Mouse (Mus musculus): ENCODE data around the gene Vcl. TPM values are rescaled to one million over a fixed set of nuclear protein-coding genes. Genes with fewer than 3 reads are reported as not detected.

The Vcl gene
- polyA plus RNA-seq, 1 experiment from 2014 or later: 78.8 TPM

GRCm38 (mm10) chr14:21017871-21018270 lies 88.7 kb downstream of the Vcl start:
- Histone ChIP-seq H3K9me3 (replicated peaks; ENCODE audit: control insufficient read depth, low read length) (0 out of 2 replicates have a peak, but pooled peaks cover 2% of the 10 kb centered on the region), H3K4me1 (ENCODE audit: control insufficient read depth, insufficient read depth, low read length) (no peaks in the 10 kb centered on the region), H3K4me2 (no peak overlapping the region), H3K27me3 (ENCODE audit: control insufficient read depth, insufficient read depth, low read length) (no peaks in the 10 kb centered on the region), H3K27ac (ENCODE audit: low read depth, low read length) (no peak overlapping the region), H3K4me3 (ENCODE audit: low read depth, low read length) (no peak overlapping the region), H3K9ac (ENCODE audit: low read depth, low read length) (no peak overlapping the region), H3K36me3 (ENCODE audit: control insufficient read depth, insufficient read depth, low read length) (peaks cover 25% of the 10 kb centered on the region)
- ATAC-seq (replicated peaks; ENCODE audit: insufficient number of reproducible peaks, low FRiP score, low TSS enrichment): no peak
- WGBS (ENCODE audit: insufficient replicate concordance): 86% methylated on average over 5 of the region's 5 CpGs

GRCm38 (mm10) chr14:21018977-21019376 lies 89.8 kb downstream of the Vcl start:
- Histone ChIP-seq H3K9me3 (replicated peaks; ENCODE audit: control insufficient read depth, low read length) (0 out of 2 replicates have a peak, but pooled peaks cover 2% of the 10 kb centered on the region), H3K27me3 (ENCODE audit: control insufficient read depth, insufficient read depth, low read length) (no peaks in the 10 kb centered on the region), H3K4me1 (ENCODE audit: control insufficient read depth, insufficient read depth, low read length) (no peaks in the 10 kb centered on the region), H3K4me2 (no peak overlapping the region), H3K4me3 (ENCODE audit: low read depth, low read length) (no peak overlapping the region), H3K27ac (ENCODE audit: low read depth, low read length) (no peak overlapping the region), H3K36me3 (ENCODE audit: control insufficient read depth, insufficient read depth, low read length) (peaks cover 31% of the 10 kb centered on the region), H3K9ac (ENCODE audit: low read depth, low read length) (no peak overlapping the region)
- no peak; the same call in 1 of the 2 replicates for ATAC-seq (replicated peaks; ENCODE audit: insufficient number of reproducible peaks, low FRiP score, low TSS enrichment)
- WGBS (ENCODE audit: insufficient replicate concordance): 62% methylated on average over 3 of the region's 3 CpGs

GRCm38 (mm10) chr14:21020435-21020834 lies 91.2 kb downstream of the Vcl start:
- H3K9ac ChIP-seq (ENCODE audit: low read depth, low read length): no peak overlapping the region
- H3K4me1 ChIP-seq (ENCODE audit: control insufficient read depth, insufficient read depth, low read length): no peaks in the 10 kb centered on the region
- H3K9me3 ChIP-seq (replicated peaks; ENCODE audit: control insufficient read depth, low read length): 0 out of 2 replicates have a peak, but pooled peaks cover 2% of the 10 kb centered on the region
- 90% methylated on average over 8 of the region's 8 CpGs for WGBS (ENCODE audit: insufficient replicate concordance)
- no peak for ATAC-seq (replicated peaks; ENCODE audit: insufficient number of reproducible peaks, low FRiP score, low TSS enrichment)
- no peak overlapping the region for H3K4me3 ChIP-seq (ENCODE audit: low read depth, low read length)
- no peak overlapping the region for H3K27ac ChIP-seq (ENCODE audit: low read depth, low read length)
- H3K27me3 ChIP-seq (ENCODE audit: control insufficient read depth, insufficient read depth, low read length): no peaks in the 10 kb centered on the region
- peaks cover 45% of the 10 kb centered on the region for H3K36me3 ChIP-seq (ENCODE audit: control insufficient read depth, insufficient read depth, low read length)
- H3K4me2 ChIP-seq: no peak overlapping the region

- H3K27ac ChIP-seq (ENCODE audit: low read depth, low read length): no peak overlapping the region
- H3K36me3 ChIP-seq (ENCODE audit: control insufficient read depth, insufficient read depth, low read length): peaks cover 41% of the 10 kb centered on the region
- H3K9me3 ChIP-seq (replicated peaks; ENCODE audit: control insufficient read depth, low read length): no peaks in the 10 kb centered on the region
Measured at GRCm38 (mm10) chr14:21027542-21027941, 98.3 kb downstream of the Vcl start.

GRCm38 (mm10) chr14:21029025-21029659 lies 99.9 kb downstream of the Vcl start:
- Histone ChIP-seq H3K36me3 (ENCODE audit: control insufficient read depth, insufficient read depth, low read length) (peaks cover 38% of the 10 kb centered on the region), H3K4me3 (ENCODE audit: low read depth, low read length) (no peak overlapping the region), H3K9me3 (replicated peaks; ENCODE audit: control insufficient read depth, low read length) (no peaks in the 10 kb centered on the region), H3K9ac (ENCODE audit: low read depth, low read length) (no peak overlapping the region), H3K27ac (ENCODE audit: low read depth, low read length) (no peak overlapping the region), H3K27me3 (ENCODE audit: control insufficient read depth, insufficient read depth, low read length) (no peaks in the 10 kb centered on the region), H3K4me2 (no peak overlapping the region), H3K4me1 (ENCODE audit: control insufficient read depth, insufficient read depth, low read length) (peaks cover 6% of the 10 kb centered on the region; the same call in 1 of the 2 replicates)
- no peak for ATAC-seq (replicated peaks; ENCODE audit: insufficient number of reproducible peaks, low FRiP score, low TSS enrichment)
- 78% methylated on average over 11 of the region's 11 CpGs for WGBS (ENCODE audit: insufficient replicate concordance)

More at GRCm38 (mm10) chr14:21027542-21027941, 98.3 kb downstream of the Vcl start:
- H3K9ac ChIP-seq (ENCODE audit: low read depth, low read length): no peak overlapping the region
- H3K4me1 ChIP-seq (ENCODE audit: control insufficient read depth, insufficient read depth, low read length): peaks cover 6% of the 10 kb centered on the region; the same call in 1 of the 2 replicates
- no peak overlapping the region for H3K4me2 ChIP-seq
- H3K27me3 ChIP-seq (ENCODE audit: control insufficient read depth, insufficient read depth, low read length): no peaks in the 10 kb centered on the region
- no peak overlapping the region for H3K4me3 ChIP-seq (ENCODE audit: low read depth, low read length)
- no peak for ATAC-seq (replicated peaks; ENCODE audit: insufficient number of reproducible peaks, low FRiP score, low TSS enrichment)

GRCm38 (mm10) chr14:21031783-21032511 lies 102.7 kb downstream of the Vcl start:
- peak; percentile 49; the same call in 1 of the 2 replicates for ATAC-seq (replicated peaks; ENCODE audit: insufficient number of reproducible peaks, low FRiP score, low TSS enrichment)
- no peak overlapping the region for H3K9ac ChIP-seq (ENCODE audit: low read depth, low read length)
- no peak overlapping the region for H3K4me2 ChIP-seq
- 77% methylated on average over 6 of the region's 6 CpGs for WGBS (ENCODE audit: insufficient replicate concordance)
- H3K36me3 ChIP-seq (ENCODE audit: control insufficient read depth, insufficient read depth, low read length): peaks cover 32% of the 10 kb centered on the region
- no peaks in the 10 kb centered on the region for H3K27me3 ChIP-seq (ENCODE audit: control insufficient read depth, insufficient read depth, low read length)
- peak overlapping the region; percentile 62 for H3K27ac ChIP-seq (ENCODE audit: low read depth, low read length)
- no peaks in the 10 kb centered on the region for H3K9me3 ChIP-seq (replicated peaks; ENCODE audit: control insufficient read depth, low read length)
- H3K4me1 ChIP-seq (ENCODE audit: control insufficient read depth, insufficient read depth, low read length): peaks cover 6% of the 10 kb centered on the region; the same call in 1 of the 2 replicates
- H3K4me3 ChIP-seq (ENCODE audit: low read depth, low read length): no peak overlapping the region

- no peak overlapping the region for H3K9ac ChIP-seq (ENCODE audit: low read depth, low read length)
- H3K4me3 ChIP-seq (ENCODE audit: low read depth, low read length): no peak overlapping the region
- H3K4me2 ChIP-seq: no peak overlapping the region
- no peak for ATAC-seq (replicated peaks; ENCODE audit: insufficient number of reproducible peaks, low FRiP score, low TSS enrichment)
- peaks cover 29% of the 10 kb centered on the region for H3K36me3 ChIP-seq (ENCODE audit: control insufficient read depth, insufficient read depth, low read length)
- no peaks in the 10 kb centered on the region for H3K27me3 ChIP-seq (ENCODE audit: control insufficient read depth, insufficient read depth, low read length)
- H3K27ac ChIP-seq (ENCODE audit: low read depth, low read length): no peak overlapping the region
- H3K9me3 ChIP-seq (replicated peaks; ENCODE audit: control insufficient read depth, low read length): no peaks in the 10 kb centered on the region
- peaks cover 6% of the 10 kb centered on the region; the same call in 1 of the 2 replicates for H3K4me1 ChIP-seq (ENCODE audit: control insufficient read depth, insufficient read depth, low read length)
- 85% methylated on average over 4 of the region's 4 CpGs for WGBS (ENCODE audit: insufficient replicate concordance)
Measured at GRCm38 (mm10) chr14:21034271-21034670, 105.1 kb downstream of the Vcl start.

- no peak overlapping the region for H3K4me2 ChIP-seq
- ATAC-seq (replicated peaks; ENCODE audit: insufficient number of reproducible peaks, low FRiP score, low TSS enrichment): no peak
- no peaks in the 10 kb centered on the region for H3K9me3 ChIP-seq (replicated peaks; ENCODE audit: control insufficient read depth, low read length)
- peaks cover 9% of the 10 kb centered on the region; the same call in 1 of the 2 replicates for H3K4me1 ChIP-seq (ENCODE audit: control insufficient read depth, insufficient read depth, low read length)
- H3K36me3 ChIP-seq (ENCODE audit: control insufficient read depth, insufficient read depth, low read length): peaks cover 24% of the 10 kb centered on the region
- no peaks in the 10 kb centered on the region for H3K27me3 ChIP-seq (ENCODE audit: control insufficient read depth, insufficient read depth, low read length)
- 92% methylated on average over 3 of the region's 3 CpGs for WGBS (ENCODE audit: insufficient replicate concordance)
- H3K27ac ChIP-seq (ENCODE audit: low read depth, low read length): no peak overlapping the region
- no peak overlapping the region for H3K9ac ChIP-seq (ENCODE audit: low read depth, low read length)
- H3K4me3 ChIP-seq (ENCODE audit: low read depth, low read length): no peak overlapping the region
Measured at GRCm38 (mm10) chr14:21034791-21035190, 105.6 kb downstream of the Vcl start.
